Mouse (Mus musculus) MEL (cell line): ENCODE data around the gene Rmnd1. TPM values are rescaled to one million over a fixed set of nuclear protein-coding genes. Genes with fewer than 3 reads are reported as not detected.

Experiments
- DNase-seq: peaks from one replicate; pipeline ENCODE4 v3.0.0; 2011; ENCODE audit warnings: low read depth, low spot score
- H3K27ac ChIP-seq: 2 replicates; pipeline ENCODE4 v1.5.1; 2012; ENCODE audit warnings: low read depth, mild to moderate bottlenecking, control low read depth, low read length, moderate library complexity; ENCODE audit not compliant: control insufficient read depth
- H3K27me3 ChIP-seq, 2 experiments: fragments of 150-350 bp in 1 of 2; sonication (generic) in 1 of 2; 2 replicates each; pipeline ENCODE4 v1.6.1; 2012; ENCODE audit warnings: low read length in 2 of 2, mild to moderate bottlenecking in 2 of 2, improper control_type of control experiment in 1 of 2, moderate library complexity in 1 of 2; ENCODE audit not compliant: insufficient read depth in 2 of 2, control insufficient read depth in 1 of 2
- H3K36me3 ChIP-seq, 2 experiments: 2 replicates each; pipeline ENCODE4 v1.6.1; 2012 to 2014; ENCODE audit warnings: low read length in 2 of 2, improper control_type of control experiment in 1 of 2, inconsistent platforms in 1 of 2, mild to moderate bottlenecking in 1 of 2; ENCODE audit not compliant: insufficient read depth in 2 of 2, control insufficient read depth in 1 of 2
- H3K4me1 ChIP-seq, 2 experiments: fragments of 150-350 bp in 1 of 2; sonication (generic) in 1 of 2; 2 replicates each; pipeline ENCODE4 v1.6.1; 2012; ENCODE audit warnings: low read length in 2 of 2, improper control_type of control experiment in 1 of 2, mild to moderate bottlenecking in 1 of 2; ENCODE audit not compliant: insufficient read depth in 2 of 2, control insufficient read depth in 1 of 2
- H3K4me3 ChIP-seq, 2 experiments: fragments of 150-350 bp in 1 of 2; sonication (generic) in 1 of 2; 2 replicates each; pipeline ENCODE4 v1.5.1; 2012; ENCODE audit warnings: low read depth in 2 of 2, low read length in 2 of 2, mild to moderate bottlenecking in 2 of 2, moderate library complexity in 2 of 2, control low read depth in 1 of 2, improper control_type of control experiment in 1 of 2; ENCODE audit not compliant: control insufficient read depth in 1 of 2, insufficient read depth in 1 of 2
- H3K79me2 ChIP-seq: 2 replicates; pipeline ENCODE4 v1.6.1; 2012; ENCODE audit warnings: mild to moderate bottlenecking, low read length, moderate library complexity; ENCODE audit not compliant: control insufficient read depth, poor library complexity, insufficient read depth
- H3K9ac ChIP-seq: 2 replicates; pipeline ENCODE4 v1.6.1; 2012; ENCODE audit warnings: low read depth, mild to moderate bottlenecking, control low read depth, low read length, moderate library complexity; ENCODE audit not compliant: control insufficient read depth, poor library complexity, severe bottlenecking
- H3K9me3 ChIP-seq: fragments of 150-350 bp; sonication (generic); replicated peaks from 2 replicates; pipeline ENCODE4 v1.6.1; 2012; ENCODE audit warnings: mild to moderate bottlenecking, low read length, improper control_type of control experiment, moderate library complexity; ENCODE audit not compliant: insufficient read depth
- BHLHE40 ChIP-seq: IDR thresholded peaks from 2 replicates; pipeline ENCODE4 v1.6.1; 2012; ENCODE audit warnings: low read depth, mild to moderate bottlenecking, inconsistent platforms, low read length, improper control_type of control experiment, borderline replicate concordance
- CHD1 ChIP-seq: IDR thresholded peaks from 2 replicates; pipeline ENCODE4 v1.6.1; 2012; ENCODE audit warnings: low read depth, mild to moderate bottlenecking, inconsistent platforms, low read length, improper control_type of control experiment
- CHD2 ChIP-seq: IDR thresholded peaks from 2 replicates; pipeline ENCODE4 v1.6.1; 2011; ENCODE audit warnings: low read length, improper control_type of control experiment
- CTCF ChIP-seq, 3 experiments: IDR thresholded peaks in 2 of 3; conservative IDR thresholded peaks in 1 of 3; 2 replicates each; pipeline ENCODE4 v1.5.1; 2011 to 2012; ENCODE audit warnings: low read length in 3 of 3, low read depth in 2 of 3, mild to moderate bottlenecking in 2 of 3, improper control_type of control experiment in 1 of 3, inconsistent platforms in 1 of 3, mixed read lengths in 1 of 3, moderate library complexity in 1 of 3; ENCODE audit not compliant: control insufficient read depth in 1 of 3, insufficient read depth in 1 of 3, poor library complexity in 1 of 3, severe bottlenecking in 1 of 3
- E2F4 ChIP-seq: IDR thresholded peaks from 2 replicates; pipeline ENCODE4 v1.6.1; 2011; ENCODE audit warnings: low read depth, low read length, improper control_type of control experiment, borderline replicate concordance
- ELF1 ChIP-seq: IDR thresholded peaks from 2 replicates; pipeline ENCODE4 v1.6.1; 2014; ENCODE audit warnings: low read depth, mild to moderate bottlenecking, inconsistent platforms, low read length, improper control_type of control experiment, moderate library complexity
- ETS1 ChIP-seq: IDR thresholded peaks from 2 replicates; pipeline ENCODE4 v1.6.1; 2012; ENCODE audit warnings: low read depth, mild to moderate bottlenecking, inconsistent platforms, low read length, improper control_type of control experiment, moderate library complexity
- GABPA ChIP-seq: IDR thresholded peaks from 2 replicates; pipeline ENCODE4 v1.6.1; 2012; ENCODE audit warnings: low read depth, mild to moderate bottlenecking, inconsistent platforms, low read length, improper control_type of control experiment, moderate library complexity
- GATA1 ChIP-seq: IDR thresholded peaks from 2 replicates; pipeline ENCODE4 v1.6.1; 2011; ENCODE audit warnings: low read depth, low read length, improper control_type of control experiment
- HCFC1 ChIP-seq: IDR thresholded peaks from 2 replicates; pipeline ENCODE4 v1.6.1; 2012; ENCODE audit warnings: low read depth, mild to moderate bottlenecking, inconsistent platforms, low read length, improper control_type of control experiment, moderate library complexity
- JUND ChIP-seq: IDR thresholded peaks from 2 replicates; pipeline ENCODE4 v1.6.1; 2011; ENCODE audit warnings: low read depth, mild to moderate bottlenecking, improper control_type of control experiment, low read length
- KAT2A ChIP-seq: conservative IDR thresholded peaks from 2 replicates; pipeline ENCODE4 v1.6.1; 2012; ENCODE audit warnings: low read depth, low read length, improper control_type of control experiment, inconsistent platforms
- MAFK ChIP-seq: IDR thresholded peaks from 2 replicates; pipeline ENCODE4 v1.6.1; 2011; ENCODE audit warnings: low read depth, mild to moderate bottlenecking, low read length, improper control_type of control experiment, borderline replicate concordance
- MAX ChIP-seq: IDR thresholded peaks from 2 replicates; pipeline ENCODE4 v1.6.1; 2011; ENCODE audit warnings: low read length, improper control_type of control experiment
- MAZ ChIP-seq: IDR thresholded peaks from 2 replicates; pipeline ENCODE4 v1.6.1; 2012; ENCODE audit warnings: low read depth, mild to moderate bottlenecking, inconsistent platforms, low read length, improper control_type of control experiment
- MXI1 ChIP-seq: IDR thresholded peaks from 2 replicates; pipeline ENCODE4 v1.6.1; 2011; ENCODE audit warnings: mild to moderate bottlenecking, low read depth, low read length, improper control_type of control experiment
- MYB ChIP-seq: IDR thresholded peaks from 2 replicates; pipeline ENCODE4 v1.6.1; 2011; ENCODE audit warnings: mild to moderate bottlenecking, low read depth, low read length, improper control_type of control experiment
- MYC ChIP-seq: IDR thresholded peaks from 2 replicates; pipeline ENCODE4 v1.6.1; 2011; ENCODE audit warnings: low read depth, mild to moderate bottlenecking, low read length, improper control_type of control experiment, moderate library complexity
- NELFE ChIP-seq: IDR thresholded peaks from 2 replicates; pipeline ENCODE4 v1.6.1; 2011; ENCODE audit warnings: low read depth, low read length, improper control_type of control experiment
- NRF1 ChIP-seq: IDR thresholded peaks from 2 replicates; pipeline ENCODE4 v1.6.1; 2014; ENCODE audit warnings: low read depth, mild to moderate bottlenecking, inconsistent platforms, low read length, improper control_type of control experiment, moderate library complexity; ENCODE audit not compliant: poor library complexity, insufficient read depth, severe bottlenecking
- POLR2A ChIP-seq, 2 experiments: IDR thresholded peaks; 2 replicates each; pipeline ENCODE4 v1.6.1; 2011 to 2012; ENCODE audit warnings: low read length in 2 of 2, mild to moderate bottlenecking in 2 of 2, control low read depth in 1 of 2, improper control_type of control experiment in 1 of 2, low read depth in 1 of 2, moderate library complexity in 1 of 2; ENCODE audit not compliant: control insufficient read depth in 1 of 2, insufficient read depth in 1 of 2, poor library complexity in 1 of 2
- POLR2AphosphoS2 ChIP-seq: IDR thresholded peaks from 2 replicates; pipeline ENCODE4 v1.6.1; 2011; ENCODE audit warnings: low read length, improper control_type of control experiment
- POLR2AphosphoS5 ChIP-seq: IDR thresholded peaks from 2 replicates; pipeline ENCODE4 v1.6.1; 2012; ENCODE audit warnings: low read depth, borderline replicate concordance, mild to moderate bottlenecking, inconsistent platforms, low read length, moderate library complexity, mixed read lengths
- RCOR1 ChIP-seq: IDR thresholded peaks from 2 replicates; pipeline ENCODE4 v1.6.1; 2012; ENCODE audit warnings: low read depth, mild to moderate bottlenecking, inconsistent platforms, low read length, improper control_type of control experiment
- SIN3A ChIP-seq: IDR thresholded peaks from 2 replicates; pipeline ENCODE4 v1.6.1; 2012; ENCODE audit warnings: low read length, improper control_type of control experiment, inconsistent platforms
- SMC3 ChIP-seq: IDR thresholded peaks from 2 replicates; pipeline ENCODE4 v1.6.1; 2011; ENCODE audit warnings: low read depth, low read length, improper control_type of control experiment
- TAL1 ChIP-seq: IDR thresholded peaks from 2 replicates; pipeline ENCODE4 v1.6.1; 2012; ENCODE audit warnings: mild to moderate bottlenecking, inconsistent platforms, low read length, moderate library complexity, mixed read lengths
- TBP ChIP-seq: IDR thresholded peaks from 2 replicates; pipeline ENCODE4 v1.8.0; 2011; ENCODE audit warnings: low read depth, low read length, improper control_type of control experiment
- TCF12 ChIP-seq: IDR thresholded peaks from 2 replicates; pipeline ENCODE4 v1.6.1; 2014; ENCODE audit warnings: low read depth, mild to moderate bottlenecking, inconsistent platforms, low read length, improper control_type of control experiment, moderate library complexity
- UBTF ChIP-seq: IDR thresholded peaks from 2 replicates; pipeline ENCODE4 v1.6.1; 2012; ENCODE audit warnings: low read depth, mild to moderate bottlenecking, inconsistent platforms, low read length, improper control_type of control experiment, moderate library complexity, borderline replicate concordance; ENCODE audit not compliant: insufficient read depth
- USF1 ChIP-seq: IDR thresholded peaks from 2 replicates; pipeline ENCODE4 v1.6.1; 2014; ENCODE audit warnings: low read depth, mild to moderate bottlenecking, inconsistent platforms, low read length, improper control_type of control experiment, moderate library complexity
- USF2 ChIP-seq, 2 experiments: IDR thresholded peaks; 2 replicates each; pipeline ENCODE4 v1.6.1; 2011 to 2012; ENCODE audit warnings: improper control_type of control experiment in 2 of 2, low read length in 2 of 2, borderline replicate concordance in 1 of 2, inconsistent platforms in 1 of 2, low read depth in 1 of 2, mild to moderate bottlenecking in 1 of 2; ENCODE audit not compliant: insufficient read depth in 1 of 2
- ZC3H11A ChIP-seq: IDR thresholded peaks from 2 replicates; pipeline ENCODE4 v1.6.1; 2012; ENCODE audit warnings: low read depth, mild to moderate bottlenecking, inconsistent platforms, low read length, improper control_type of control experiment
- ZKSCAN1 ChIP-seq: IDR thresholded peaks from 2 replicates; pipeline ENCODE4 v1.6.1; 2012; ENCODE audit warnings: low read depth, mild to moderate bottlenecking, inconsistent platforms, low read length, improper control_type of control experiment, moderate library complexity
- ZNF384 ChIP-seq: IDR thresholded peaks from 2 replicates; pipeline ENCODE4 v1.6.1; 2012; ENCODE audit warnings: low read depth, mild to moderate bottlenecking, inconsistent platforms, low read length, improper control_type of control experiment
- polyA plus RNA-seq, 2 experiments: library from polyadenylated mRNA; stranded (reverse) in 1 of 2; unstranded in 1 of 2; fragments of >175 nt in 1 of 2; fragments of >200 nt in 1 of 2; gene quantifications; 2 replicates each; pipeline versions ENCODE4 v1.2.1 to v1.2.4; 2012; ENCODE audit warnings: low replicate concordance in 2 of 2, low read depth in 1 of 2; ENCODE audit not compliant: insufficient read length in 2 of 2, insufficient read depth in 1 of 2, missing spikeins in 1 of 2
- total RNA-seq: library from RNA; depleted of rRNA; stranded (reverse); fragments of 300-350 nt; gene quantifications from 2 replicates; pipeline ENCODE4 v1.2.3, GENCODE M21; 2012; rRNA removed

Rmnd1 gene
- 30.6 and 38.8 TPM in 2 replicates for total RNA-seq
- polyA plus RNA-seq = 10 to 100 TPM in 1 of 2 experiments, not detected in 1; 39.6 TPM

GRCm38 (mm10) chr10:4432123-4432931 lies at the start of gene Rmnd1, which contains the start of gene Armt1:
TSS of gene Rmnd1 (minus strand) at chr10:4432388.
TSS of gene Armt1 (plus strand) at chr10:4432467.
- Histone ChIP-seq H3K36me3 (peaks cover 0 to 18% of the 10 kb centered on the region in 2 experiments), H3K79me2 (peaks cover 38% of the 10 kb centered on the region), H3K27me3 (no peaks in the 10 kb centered on the region), H3K27ac (peak within 1 kb of the TSS; percentile 99), H3K4me1 (peaks cover 5 to 23% of the 10 kb centered on the region in 2 experiments; a peak in 3 of 4 replicates), H3K9me3 (no peaks in the 10 kb centered on the region), H3K9ac (peak within 1 kb of the TSS; percentile 99), H3K4me3 (peak within 1 kb of the TSS; percentile 74 to 98)
- DNase-seq = peak; percentile 96
- TF ChIP-seq ZC3H11A (no peak), MXI1 (peak; percentile 92), NRF1 (peak; percentile 93), ZKSCAN1 (peak; percentile 88; the same call in 1 of the 2 replicates), RCOR1 (0 out of 2 replicates have a peak, but pooled peaks have one; percentile 18), CTCF (IDR thresholded peaks at IDR 0.05 in 2 of 3, conservative IDR thresholded peaks at IDR 0.05 in 1 of 3; ENCODE audit: control insufficient read depth in 1 of 3, insufficient read depth in 1 of 3, low read depth in 2 of 3, low read length in 3 of 3, poor library complexity in 1 of 3, severe bottlenecking in 1 of 3) (no peak), POLR2AphosphoS2 (peak; percentile 95), BHLHE40 (peak; percentile 79; the same call in 1 of the 2 replicates), USF1 (peak; percentile 99), GATA1 (0 out of 2 replicates have a peak, but pooled peaks have one; percentile 15), MAX (peak; percentile 97), MAZ (peak; percentile 99), KAT2A (no peak; the same call in 1 of the 2 replicates), MYC (peak; percentile 76), MAFK (no peak), CHD1 (no peak), TBP (peak; percentile 82), HCFC1 (peak; percentile 98), SMC3 (no peak), MYB (peak; percentile 94), SIN3A (peak; percentile 98), E2F4 (no peak), POLR2AphosphoS5 (no peak), UBTF (0 out of 2 replicates have a peak, but pooled peaks have one; percentile 20), USF2 (IDR thresholded peaks at IDR 0.05; ENCODE audit: borderline replicate concordance in 1 of 2, insufficient read depth in 1 of 2, low read depth in 1 of 2, low read length in 2 of 2) (peak; percentile 94 to 99), ETS1 (peak; percentile 84), JUND (no peak), NELFE (peak; percentile 93), ELF1 (peak; percentile 96), TAL1 (no peak), POLR2A (IDR thresholded peaks at IDR 0.05; ENCODE audit: control insufficient read depth in 1 of 2, insufficient read depth in 1 of 2, low read depth in 1 of 2, low read length in 2 of 2, poor library complexity in 1 of 2) (peak; percentile 78 to 98), TCF12 (peak; percentile 81; the same call in 1 of the 2 replicates), ZNF384 (peak; percentile 100), GABPA (no peak), CHD2 (no peak)
